Mouse (Mus musculus) frontal cortex, adult (tissue): ENCODE measurements around the gene Ncdn.

Source experiments
- ATAC-seq: cut with Nextera tagmentation; 2 replicates; pipeline ENCODE4 v1.9.2; 2017; ENCODE audit warnings: mild to moderate bottlenecking, moderate library complexity, mixed read lengths; ENCODE audit not compliant: low TSS enrichment

Ncdn gene

DNA sequence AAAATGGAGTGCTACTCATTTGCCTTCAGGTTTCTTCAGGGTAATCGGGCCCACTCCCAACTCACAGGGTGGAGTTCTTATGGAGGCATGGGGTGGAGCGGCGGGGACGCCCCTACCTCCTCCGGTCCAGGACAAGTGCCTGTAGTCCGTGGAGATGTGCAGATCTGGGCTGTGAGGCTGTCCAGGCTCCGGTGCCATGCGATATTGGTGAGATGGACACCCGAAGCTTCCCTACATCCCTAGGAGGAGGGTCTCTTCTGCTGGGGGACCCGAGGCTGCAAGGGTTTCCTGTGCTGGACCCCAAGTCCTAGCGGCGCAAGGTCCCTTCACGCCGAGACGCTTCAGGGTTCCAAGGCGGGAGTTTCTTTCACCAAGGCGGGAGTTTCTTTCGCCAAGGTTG, 21.1 kb downstream of the Ncdn start:
- no peak for ATAC-seq

DNA sequence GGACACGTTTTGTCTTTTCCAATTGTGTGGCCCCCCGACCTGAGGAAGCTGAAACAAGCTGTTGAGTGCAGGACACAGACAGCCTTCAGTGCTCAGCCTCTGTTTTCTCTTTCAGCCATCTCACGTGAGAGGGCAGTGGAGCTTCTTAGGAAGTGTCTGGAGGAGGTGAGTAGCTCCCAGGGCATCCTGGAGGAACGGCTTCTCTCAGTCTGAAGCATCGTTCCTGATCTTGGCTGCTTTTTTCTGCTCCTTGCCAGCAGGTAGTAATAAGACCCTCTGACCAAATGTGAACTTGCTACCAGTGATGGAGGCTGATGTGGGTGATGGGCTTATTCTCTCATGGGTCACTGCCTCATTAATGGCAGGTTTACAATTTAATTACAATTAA, 45.8 kb downstream of the Ncdn start:
- no peak for ATAC-seq

DNA sequence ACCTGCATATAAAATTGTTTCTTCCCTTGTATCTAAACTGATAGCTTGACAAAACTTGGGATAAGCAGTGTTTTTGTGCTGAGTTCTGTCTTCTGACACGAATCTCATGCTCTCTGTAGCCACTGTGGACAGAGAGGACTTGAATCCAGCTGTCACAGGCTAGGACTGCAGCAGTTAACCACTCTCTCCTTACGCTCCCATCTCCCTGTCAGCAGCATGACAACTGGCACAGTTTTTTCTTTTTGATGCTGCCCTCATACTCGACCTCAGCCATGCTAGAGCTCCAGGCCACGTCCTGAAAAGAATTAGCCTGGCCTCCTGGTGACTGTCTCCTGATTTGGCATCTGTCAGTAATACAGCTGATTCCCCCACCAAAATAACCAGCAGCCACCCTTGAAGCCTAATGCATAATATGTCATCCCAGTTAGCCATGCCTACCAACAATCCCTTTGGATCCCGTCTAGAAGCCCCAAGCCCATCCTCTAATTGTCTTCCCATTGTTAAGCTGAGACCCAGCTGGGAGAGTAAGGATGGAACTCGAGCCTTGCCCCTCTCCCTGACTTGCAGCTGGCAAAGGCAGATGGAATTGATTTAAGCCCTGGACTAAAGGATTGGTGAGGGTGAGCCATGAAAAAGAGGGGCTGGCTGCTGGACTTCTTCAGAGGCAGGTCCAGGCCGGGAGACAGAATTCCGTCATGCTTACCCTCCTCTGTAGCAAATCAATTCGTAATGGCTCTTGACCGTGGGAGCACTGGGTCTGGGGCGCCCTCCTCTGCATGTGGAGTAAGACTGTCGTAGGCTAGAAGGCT, 46.4 kb downstream of the Ncdn start:
- no peak for ATAC-seq

DNA sequence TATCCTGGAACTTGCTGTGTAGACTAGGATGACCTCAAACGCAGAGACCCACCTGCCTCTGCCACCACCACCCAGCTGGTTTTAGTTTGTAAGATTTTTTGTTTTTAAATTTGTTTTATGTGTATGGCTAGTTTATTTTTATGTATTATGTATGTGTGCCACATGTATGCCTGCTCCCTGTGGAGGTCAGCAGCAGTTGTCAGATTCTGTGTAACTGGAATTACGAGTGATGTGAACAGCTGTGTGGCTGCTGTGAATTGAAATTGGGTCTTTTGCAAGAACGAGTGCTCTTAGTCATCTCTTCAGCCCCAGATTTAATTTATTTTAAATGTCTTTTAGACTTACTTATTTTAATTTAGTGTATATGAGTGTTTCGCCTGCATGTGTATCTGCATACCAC, 56.3 kb downstream of the Ncdn start:
- ATAC-seq, result no peak
